Mouse (Mus musculus): ENCODE measurements around the gene Pacsin2. TPM values are rescaled to one million over a fixed set of nuclear protein-coding genes. Genes with fewer than 3 reads are reported as not detected.
A peak's percentile ranks its signal among the peaks of the same experiment; 100 is the strongest.
"Not testable (repeated sequence)": the region's sequence is repeated elsewhere in the genome, so short reads cannot be mapped to it uniquely, and the experiment has no call there.

The Pacsin2 gene
- polyA plus RNA-seq, 1 experiment from 2014 or later, result 59.3 TPM

DNA sequence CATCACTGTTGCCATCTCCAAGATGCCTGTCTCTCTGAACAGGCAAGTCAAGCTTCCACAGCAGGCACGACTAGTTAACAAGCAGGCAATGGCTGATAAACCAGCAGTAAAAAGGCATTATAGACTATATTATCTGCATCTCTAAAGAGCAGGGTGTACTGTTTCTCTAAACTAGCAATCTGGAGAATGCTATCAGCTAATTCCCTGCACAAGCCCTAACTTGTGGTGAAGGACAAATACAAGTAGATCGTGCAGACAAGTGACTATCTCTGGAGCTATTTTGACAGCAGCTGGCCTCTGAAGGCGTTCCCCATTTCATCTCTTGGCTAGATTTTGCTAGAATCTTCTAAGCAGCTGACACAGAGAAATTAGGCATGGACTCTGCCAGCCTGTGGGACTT is 100.2 kb downstream of the Pacsin2 start:
- no peak overlapping the region for H3K4me2 ChIP-seq
- no peak for ATAC-seq (replicated peaks; ENCODE audit: insufficient number of reproducible peaks, insufficient read depth, low FRiP score, low read depth)
- H3K4me3 ChIP-seq, result no peak overlapping the region
- no peaks in the 10 kb centered on the region for H3K27me3 ChIP-seq
- WGBS, result 45% methylated on average over 3 of the region's 3 CpGs
- no peak overlapping the region for H3K27ac ChIP-seq
- peaks cover 13% of the 10 kb centered on the region for H3K4me1 ChIP-seq (replicated peaks)
- no peaks in the 10 kb centered on the region for H3K9me3 ChIP-seq (replicated peaks)
- no peaks in the 10 kb centered on the region for H3K36me3 ChIP-seq
- H3K9ac ChIP-seq, result no peak overlapping the region

DNA sequence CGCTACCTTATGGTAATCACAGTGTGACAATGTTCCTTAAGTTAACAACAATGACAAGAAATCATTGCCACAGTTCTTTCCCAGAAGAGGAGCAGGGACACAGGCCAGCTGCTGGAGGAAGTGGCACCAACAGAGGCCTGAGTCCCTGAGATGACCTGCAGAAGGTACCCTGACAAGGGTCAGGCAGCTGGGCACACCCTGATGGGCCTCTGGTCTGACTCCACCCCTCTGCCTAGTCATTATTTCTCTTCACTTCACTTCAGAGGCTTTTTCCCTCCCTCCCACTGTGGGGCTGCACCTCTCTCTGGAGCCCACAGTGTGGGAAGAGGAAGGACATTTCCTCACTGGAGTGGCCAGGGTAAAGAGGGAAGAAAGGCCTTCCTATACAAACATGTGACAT is 101.6 kb downstream of the Pacsin2 start:
- not testable (repeated sequence) for ATAC-seq (replicated peaks; ENCODE audit: insufficient number of reproducible peaks, insufficient read depth, low FRiP score, low read depth); H3K9me3 ChIP-seq (replicated peaks)
- 80% methylated on average over 1 of the region's 1 CpGs for WGBS

DNA sequence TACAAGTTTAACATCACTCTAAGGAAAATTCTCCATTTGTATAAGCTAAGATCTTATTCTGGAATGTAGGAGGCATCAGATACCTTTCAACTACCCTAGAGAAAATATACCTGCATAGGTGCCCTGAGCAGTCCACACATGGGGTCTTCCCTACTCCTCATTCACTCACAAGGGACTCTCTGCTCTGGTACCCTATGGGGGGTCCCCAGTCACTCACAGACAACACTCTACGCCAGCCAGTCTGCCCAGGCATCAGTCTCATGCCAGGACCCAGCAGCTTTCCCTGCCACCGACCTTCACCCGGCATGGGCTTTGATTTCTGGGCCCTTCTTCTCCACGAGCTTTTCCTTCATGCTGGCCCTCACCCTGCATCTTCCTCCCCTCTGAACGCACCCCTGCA is 103.5 kb downstream of the Pacsin2 start:
- not testable (repeated sequence) for ATAC-seq (replicated peaks; ENCODE audit: insufficient number of reproducible peaks, insufficient read depth, low FRiP score, low read depth); H3K9me3 ChIP-seq (replicated peaks); H3K27me3 ChIP-seq; H3K36me3 ChIP-seq; H3K4me1 ChIP-seq (replicated peaks); H3K27ac ChIP-seq; H3K4me2 ChIP-seq; H3K9ac ChIP-seq; H3K4me3 ChIP-seq
- WGBS, result 56% methylated on average over 5 of the region's 5 CpGs

More for the DNA sequence above, 101.6 kb downstream of the Pacsin2 start:
- H3K4me3 ChIP-seq; H3K27ac ChIP-seq; H3K4me2 ChIP-seq; H3K9ac ChIP-seq; H3K4me1 ChIP-seq (replicated peaks); H3K36me3 ChIP-seq; H3K27me3 ChIP-seq: not testable (repeated sequence)

DNA sequence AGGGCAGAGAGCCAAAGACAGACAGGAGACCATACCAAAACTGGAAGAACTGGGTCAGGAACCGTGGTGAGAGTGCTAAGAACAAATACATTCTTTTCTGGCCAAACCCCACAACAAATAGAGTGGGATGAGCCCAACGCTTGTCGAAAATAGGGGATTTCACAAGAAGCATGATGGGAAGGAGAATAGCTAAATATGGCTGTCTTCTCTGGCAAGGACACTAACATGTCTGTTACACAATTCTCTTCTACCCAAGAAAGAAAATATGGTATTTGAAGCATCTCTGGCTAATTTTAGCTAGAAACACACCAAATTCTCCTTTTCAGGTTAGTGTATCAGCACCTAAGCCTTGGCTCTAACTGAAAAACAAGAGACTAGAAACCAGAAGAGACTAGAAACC is 104.3 kb downstream of the Pacsin2 start:
- Histone ChIP-seq H3K27ac (no peak overlapping the region), H3K4me2 (no peak overlapping the region), H3K27me3 (no peaks in the 10 kb centered on the region), H3K36me3 (no peaks in the 10 kb centered on the region), H3K4me3 (no peak overlapping the region), H3K4me1 (replicated peaks) (no peaks in the 10 kb centered on the region), H3K9me3 (replicated peaks) (no peaks in the 10 kb centered on the region), H3K9ac (no peak overlapping the region)
- WGBS, result 72% methylated on average over 3 of the region's 3 CpGs
- ATAC-seq (replicated peaks; ENCODE audit: insufficient number of reproducible peaks, insufficient read depth, low FRiP score, low read depth), result no peak

DNA sequence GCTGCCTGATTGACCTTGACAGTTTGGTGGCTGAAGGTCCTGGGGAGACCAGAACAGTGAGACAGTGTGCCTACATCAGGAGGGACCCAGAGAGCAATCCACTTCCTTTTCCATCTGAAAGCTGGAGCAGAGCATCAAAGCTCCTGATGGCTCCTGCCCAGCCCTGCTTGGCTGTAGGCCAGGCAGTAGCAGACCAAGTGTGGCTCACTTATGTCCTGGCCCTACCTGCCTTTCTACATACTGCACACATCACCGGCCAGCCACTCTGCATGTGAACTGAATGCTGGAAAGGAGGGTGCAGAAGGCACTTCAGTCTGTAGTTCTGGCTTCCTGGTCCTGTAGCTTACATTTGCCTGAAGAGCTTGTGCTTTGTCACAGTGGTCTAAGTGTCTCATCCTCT is 105.9 kb downstream of the Pacsin2 start:
- H3K9ac ChIP-seq, result no peak overlapping the region
- WGBS, result 67% methylated on average over 1 of the region's 1 CpGs
- no peaks in the 10 kb centered on the region for H3K4me1 ChIP-seq (replicated peaks)
- no peak overlapping the region for H3K4me2 ChIP-seq
- H3K9me3 ChIP-seq (replicated peaks), result no peaks in the 10 kb centered on the region
- no peak overlapping the region for H3K27ac ChIP-seq
- H3K4me3 ChIP-seq, result no peak overlapping the region
- ATAC-seq (replicated peaks; ENCODE audit: insufficient number of reproducible peaks, insufficient read depth, low FRiP score, low read depth), result no peak
- H3K36me3 ChIP-seq, result no peaks in the 10 kb centered on the region
- no peaks in the 10 kb centered on the region for H3K27me3 ChIP-seq

DNA sequence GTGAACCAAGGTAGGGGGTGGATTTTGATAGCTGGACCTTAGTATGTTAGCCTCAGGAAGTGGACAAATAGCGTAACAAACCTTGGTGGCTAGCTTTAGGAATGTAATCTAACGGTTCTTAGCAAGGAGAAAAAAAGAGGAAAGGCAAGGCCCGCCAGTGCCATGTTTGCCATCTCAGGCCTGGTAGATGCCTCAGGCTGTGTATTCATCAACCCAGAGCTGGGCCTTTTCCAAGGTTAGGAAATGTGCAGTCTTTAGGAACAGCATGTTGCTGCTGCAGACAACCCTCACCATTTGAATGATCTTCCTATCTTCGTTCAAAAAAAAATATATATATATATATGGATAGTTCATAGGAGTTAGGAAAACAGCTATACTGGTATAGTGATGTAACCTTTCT is 112.9 kb downstream of the Pacsin2 start:
- H3K4me3 ChIP-seq, result no peak overlapping the region
- H3K9me3 ChIP-seq (replicated peaks), result no peaks in the 10 kb centered on the region
- no peak overlapping the region for H3K9ac ChIP-seq
- no peaks in the 10 kb centered on the region for H3K27me3 ChIP-seq
- no peaks in the 10 kb centered on the region for H3K36me3 ChIP-seq
- H3K27ac ChIP-seq, result no peak overlapping the region
- WGBS, result 86% methylated on average over 4 of the region's 4 CpGs
- H3K4me2 ChIP-seq, result no peak overlapping the region
- no peak for ATAC-seq (replicated peaks; ENCODE audit: insufficient number of reproducible peaks, insufficient read depth, low FRiP score, low read depth)
- H3K4me1 ChIP-seq (replicated peaks), result peaks cover 15% of the 10 kb centered on the region

DNA sequence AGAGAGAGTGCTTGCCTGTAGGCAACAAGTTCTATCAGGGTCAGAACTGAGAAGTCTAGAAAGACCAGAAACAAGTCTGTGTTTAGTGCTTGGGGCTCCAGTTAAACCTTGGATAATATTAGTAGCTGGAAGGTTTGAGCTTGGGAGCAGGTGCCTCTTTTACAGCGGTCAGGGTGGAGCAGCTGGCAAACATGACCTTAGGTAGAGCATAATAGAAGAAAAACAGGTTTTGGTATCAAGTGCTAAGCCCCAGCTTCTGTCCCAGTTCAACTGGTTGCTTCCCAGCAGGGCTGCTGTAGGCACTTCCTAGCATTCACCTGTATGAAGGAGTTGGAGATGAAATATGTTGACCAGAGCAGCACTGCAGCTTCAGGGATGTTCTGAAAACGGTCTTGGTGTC is 113.5 kb downstream of the Pacsin2 start:
- no peak overlapping the region for H3K4me3 ChIP-seq
- no peak for ATAC-seq (replicated peaks; ENCODE audit: insufficient number of reproducible peaks, insufficient read depth, low FRiP score, low read depth)
- H3K4me1 ChIP-seq (replicated peaks), result peaks cover 15% of the 10 kb centered on the region
- H3K27ac ChIP-seq, result no peak overlapping the region
- WGBS, result 68% methylated on average over 2 of the region's 2 CpGs
- no peak overlapping the region for H3K9ac ChIP-seq
- H3K36me3 ChIP-seq, result no peaks in the 10 kb centered on the region
- H3K9me3 ChIP-seq (replicated peaks), result no peaks in the 10 kb centered on the region
- H3K4me2 ChIP-seq, result no peak overlapping the region
- H3K27me3 ChIP-seq, result no peaks in the 10 kb centered on the region

DNA sequence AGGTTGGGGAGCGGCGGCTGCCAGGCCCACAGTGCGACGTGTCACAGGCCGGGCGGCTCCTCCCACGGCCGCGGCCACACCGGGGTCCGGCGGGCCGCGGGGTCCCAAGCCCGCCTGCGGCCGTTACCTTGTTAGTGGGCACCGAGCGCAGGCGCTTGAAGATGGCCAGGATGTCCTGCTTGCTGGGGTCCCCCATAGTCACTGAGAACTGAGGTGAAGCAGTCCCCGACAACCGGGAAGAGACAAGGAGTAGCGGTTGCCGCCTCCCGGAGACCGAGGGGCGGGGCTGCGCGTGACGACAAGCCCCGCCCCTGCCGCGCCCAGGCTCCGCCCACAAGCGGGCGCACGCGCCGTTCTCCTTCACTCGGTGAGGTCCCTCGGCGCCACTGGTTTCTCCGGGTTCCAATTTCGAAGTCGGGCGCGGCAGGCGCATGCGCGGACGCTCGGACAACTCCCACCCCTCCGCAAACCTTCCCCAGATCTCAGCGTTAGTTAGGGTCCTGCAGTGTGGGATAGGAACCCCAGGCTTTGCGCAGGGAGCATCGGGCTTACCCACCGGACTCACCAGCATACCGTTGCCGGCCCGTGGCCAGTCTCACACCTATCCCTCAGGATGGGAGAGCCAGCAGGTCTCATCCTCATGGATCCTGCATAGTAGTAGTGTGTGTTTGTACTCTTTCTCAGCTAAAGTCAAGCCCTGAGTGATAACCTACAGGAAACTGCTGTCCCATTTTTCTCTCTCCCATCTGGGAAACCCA is 114.3 kb downstream of the Pacsin2 start, which contains the start of gene Arfgap3:
Arfgap3 (minus strand) TSS at position 294 of the 758 bp plus-strand sequence.
- ATAC-seq (replicated peaks; ENCODE audit: insufficient number of reproducible peaks, insufficient read depth, low FRiP score, low read depth), result peak; percentile 92
- Histone ChIP-seq H3K9me3 (replicated peaks) (no peaks in the 10 kb centered on the region), H3K4me3 (peak within 1 kb of the TSS; percentile 74), H3K36me3 (no peaks in the 10 kb centered on the region), H3K27me3 (no peaks in the 10 kb centered on the region), H3K9ac (peak within 1 kb of the TSS; percentile 82), H3K4me2 (peak within 1 kb of the TSS; percentile 83), H3K27ac (peak within 1 kb of the TSS; percentile 53), H3K4me1 (replicated peaks) (peaks cover 20% of the 10 kb centered on the region)
- under 1% methylated on average over 60 of the region's 60 CpGs for WGBS

DNA sequence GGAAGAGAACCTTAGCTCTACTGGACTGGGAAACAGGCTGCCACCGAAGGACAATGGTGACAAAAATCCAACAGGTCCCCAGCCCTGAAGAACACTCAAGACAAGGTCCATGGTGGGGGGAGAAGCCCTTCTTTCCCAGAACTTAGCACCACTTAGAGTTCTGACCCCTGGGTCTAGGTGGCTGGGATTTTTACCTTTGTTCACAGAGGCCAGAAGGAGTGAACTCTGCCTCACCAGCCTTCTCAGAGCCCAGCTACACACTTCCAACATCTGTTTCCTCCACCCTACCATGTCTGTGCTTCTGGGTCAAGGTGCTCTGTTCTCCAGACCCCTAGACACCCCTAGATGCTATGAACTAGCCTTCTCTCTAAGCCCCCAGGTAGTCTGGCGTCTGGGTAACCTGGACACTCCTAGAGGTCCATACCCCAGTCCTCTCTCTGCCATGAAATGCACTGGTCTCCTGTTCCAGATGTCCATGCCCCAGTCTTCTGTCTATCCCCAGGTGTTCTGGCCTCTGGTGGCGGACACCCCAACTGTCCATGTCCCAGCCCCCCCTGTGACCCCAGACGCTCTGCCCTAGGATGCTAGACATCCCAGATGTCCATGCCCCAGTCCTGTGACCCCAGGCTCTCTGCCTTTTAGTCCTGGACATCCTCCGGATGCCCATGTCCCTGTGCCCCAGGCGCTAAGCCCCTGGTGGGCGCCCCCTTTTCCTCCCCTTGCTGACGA is 115.0 kb downstream of the Pacsin2 start:
- H3K9me3 ChIP-seq (replicated peaks), result no peaks in the 10 kb centered on the region
- H3K4me1 ChIP-seq (replicated peaks), result peaks cover 25% of the 10 kb centered on the region
- peak overlapping the region; percentile 82 for H3K9ac ChIP-seq
- H3K4me2 ChIP-seq, result peak overlapping the region; percentile 83
- WGBS, result 8% methylated on average over 8 of the region's 8 CpGs
- ATAC-seq (replicated peaks; ENCODE audit: insufficient number of reproducible peaks, insufficient read depth, low FRiP score, low read depth), result 0 out of 2 replicates have a peak, but pooled peaks have one; percentile 2
- peak overlapping the region; percentile 53 for H3K27ac ChIP-seq
- H3K36me3 ChIP-seq, result no peaks in the 10 kb centered on the region
- H3K27me3 ChIP-seq, result no peaks in the 10 kb centered on the region
- H3K4me3 ChIP-seq, result peak overlapping the region; percentile 74

DNA sequence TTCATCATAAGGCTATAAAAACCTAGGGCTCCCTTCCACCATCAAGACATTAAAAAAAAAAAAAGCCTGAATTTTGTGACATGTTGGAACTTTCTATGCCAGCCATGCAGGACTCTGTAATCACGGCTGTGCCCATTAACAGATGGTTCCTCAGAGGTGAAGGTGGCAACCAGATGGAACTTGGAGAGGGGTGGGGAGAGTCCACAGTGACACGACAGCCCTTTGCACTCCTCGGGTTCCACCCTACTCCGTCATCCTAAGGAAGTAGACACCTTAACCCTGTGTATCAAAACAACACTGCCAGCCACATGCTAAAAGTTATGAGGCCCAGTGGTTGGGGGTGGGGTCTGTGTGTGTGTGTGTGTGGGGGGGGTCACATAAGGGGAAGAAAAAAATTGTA is 115.7 kb downstream of the Pacsin2 start:
- no peaks in the 10 kb centered on the region for H3K9me3 ChIP-seq (replicated peaks)
- no peak for ATAC-seq (replicated peaks; ENCODE audit: insufficient number of reproducible peaks, insufficient read depth, low FRiP score, low read depth)
- no peak overlapping the region for H3K9ac ChIP-seq
- 64% methylated on average over 4 of the region's 4 CpGs for WGBS
- H3K27me3 ChIP-seq, result no peaks in the 10 kb centered on the region
- H3K4me3 ChIP-seq, result peak overlapping the region; percentile 74
- no peak overlapping the region for H3K27ac ChIP-seq
- peak overlapping the region; percentile 83 for H3K4me2 ChIP-seq
- H3K36me3 ChIP-seq, result no peaks in the 10 kb centered on the region
- H3K4me1 ChIP-seq (replicated peaks), result peaks cover 30% of the 10 kb centered on the region

DNA sequence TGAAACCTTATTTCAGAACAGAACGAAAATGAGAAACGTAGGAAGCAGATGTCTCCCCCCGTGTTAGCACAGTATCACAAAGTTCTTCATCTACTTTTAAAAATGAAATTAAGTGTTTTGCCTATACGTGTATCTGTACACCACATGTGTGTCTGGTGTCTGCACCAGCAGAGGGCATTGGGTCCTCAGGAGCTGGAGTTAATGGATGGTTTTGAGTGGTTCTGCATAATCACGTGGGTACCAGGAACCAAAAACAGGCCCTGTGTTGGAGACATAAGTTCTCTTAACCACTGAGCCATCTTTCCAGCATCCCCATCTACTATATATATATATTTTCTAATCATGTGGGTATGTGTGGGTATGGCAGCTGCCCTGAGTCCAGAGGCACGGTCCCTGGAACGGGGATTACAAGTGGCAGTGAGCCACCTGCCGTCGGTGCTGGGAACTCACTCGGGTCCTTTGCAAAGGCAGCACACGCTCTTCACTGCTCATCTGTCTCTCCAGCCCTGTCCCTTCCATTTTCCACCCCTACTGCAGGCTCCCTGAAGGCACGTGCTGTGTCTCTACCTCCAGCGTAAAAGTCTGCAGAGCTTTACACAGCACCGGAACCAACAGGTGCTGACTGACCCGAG is 118.4 kb downstream of the Pacsin2 start:
- Histone ChIP-seq H3K27ac (peak overlapping the region; percentile 88), H3K4me1 (replicated peaks) (peaks cover 35% of the 10 kb centered on the region)

More for the DNA sequence above, 118.4 kb downstream of the Pacsin2 start:
- Histone ChIP-seq H3K9me3 (replicated peaks) (no peaks in the 10 kb centered on the region), H3K4me2 (no peak overlapping the region), H3K27me3 (no peaks in the 10 kb centered on the region), H3K4me3 (no peak overlapping the region), H3K9ac (no peak overlapping the region), H3K36me3 (0 out of 2 replicates have a peak, but pooled peaks cover 9% of the 10 kb centered on the region)
- 88% methylated on average over 15 of the region's 15 CpGs for WGBS
- ATAC-seq (replicated peaks; ENCODE audit: insufficient number of reproducible peaks, insufficient read depth, low FRiP score, low read depth), result no peak

Measured in heart, embryonic 15.5 days (tissue).